Mouse (Mus musculus) urinary bladder, postnatal 4 days (tissue): Measurements from ENCODE around the gene Dnajb7.

Experiments
- DNase-seq, 2 experiments: peaks; one replicate each; pipeline ENCODE4 v3.0.0; 2021 to 2022; ENCODE audit warnings: low spot score in 2 of 2

Dnajb7 gene

DNA sequence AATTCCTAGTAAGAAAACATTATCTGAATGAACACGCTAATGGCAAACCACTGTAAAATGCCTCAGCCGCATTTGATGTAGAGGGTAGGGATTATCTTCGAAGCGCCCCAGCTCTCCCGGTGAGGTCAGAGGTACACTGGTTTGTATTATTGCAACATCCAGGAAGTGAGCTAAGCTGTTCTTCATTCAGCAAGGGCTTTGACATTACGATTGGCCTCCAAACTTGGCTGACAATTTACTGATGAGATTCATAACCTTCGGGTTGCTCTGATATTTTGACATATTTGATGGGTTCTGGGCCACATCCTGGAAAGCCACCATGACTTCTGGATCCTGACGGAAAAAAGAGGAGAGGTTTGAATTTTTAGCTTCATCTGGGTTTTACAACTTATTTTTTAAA, 42.9 kb downstream of the Dnajb7 start:
- DNase-seq = no peak

DNA sequence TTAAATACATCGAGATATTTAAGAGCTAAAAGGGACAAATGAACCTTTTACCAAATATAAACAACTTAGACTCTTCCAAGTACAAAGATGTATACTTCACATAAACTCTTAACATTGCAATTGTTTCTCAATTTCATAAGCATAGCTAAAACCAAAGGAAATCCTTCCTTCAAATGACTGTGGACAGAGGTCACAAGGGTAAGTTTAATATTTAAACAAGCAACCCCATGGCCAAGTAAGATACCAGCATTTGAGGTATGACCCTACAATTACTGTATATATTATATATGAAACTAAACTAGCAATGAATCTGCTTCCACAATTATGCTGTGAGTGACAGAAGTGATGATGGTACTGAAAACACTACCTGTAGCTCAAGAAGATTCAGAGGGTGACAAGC, 43.8 kb downstream of the Dnajb7 start:
- DNase-seq = no peak

DNA sequence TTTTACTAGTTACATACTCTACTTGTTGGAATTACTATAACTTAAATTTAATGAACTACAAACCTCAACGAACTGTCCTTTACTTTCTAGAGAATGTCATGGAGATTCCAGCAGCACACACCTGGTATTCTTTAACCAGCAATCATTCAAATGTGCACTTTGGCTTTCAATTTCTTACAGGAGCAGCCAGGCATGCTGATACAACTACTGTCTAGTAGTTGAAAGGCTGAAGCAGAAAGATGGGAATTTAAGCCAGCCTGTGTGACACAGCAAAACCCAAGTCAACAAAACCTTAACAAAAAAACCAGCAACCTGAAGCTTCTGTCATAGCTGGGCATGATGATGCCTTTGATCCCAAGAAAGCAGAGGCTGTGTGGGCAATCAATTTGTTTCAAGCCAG, 45.6 kb downstream of the Dnajb7 start:
- DNase-seq = no peak

- no peak for DNase-seq
Observed at GRCm38 (mm10) chr15:81361417-81362015, 46.6 kb downstream of the Dnajb7 start.

- no peak for DNase-seq
Observed at GRCm38 (mm10) chr15:81361022-81361404, 47.1 kb downstream of the Dnajb7 start.

- DNase-seq = peak; percentile 93 to 97
Observed at GRCm38 (mm10) chr15:81360345-81361021, 47.6 kb downstream of the Dnajb7 start, which contains the start of gene Slc25a17. Gene Slc25a17, minus strand, starts transcription at chr15:81360812.

GRCm38 (mm10) chr15:81359421-81359820, 48.7 kb downstream of the Dnajb7 start:
- DNase-seq = no peak

DNA sequence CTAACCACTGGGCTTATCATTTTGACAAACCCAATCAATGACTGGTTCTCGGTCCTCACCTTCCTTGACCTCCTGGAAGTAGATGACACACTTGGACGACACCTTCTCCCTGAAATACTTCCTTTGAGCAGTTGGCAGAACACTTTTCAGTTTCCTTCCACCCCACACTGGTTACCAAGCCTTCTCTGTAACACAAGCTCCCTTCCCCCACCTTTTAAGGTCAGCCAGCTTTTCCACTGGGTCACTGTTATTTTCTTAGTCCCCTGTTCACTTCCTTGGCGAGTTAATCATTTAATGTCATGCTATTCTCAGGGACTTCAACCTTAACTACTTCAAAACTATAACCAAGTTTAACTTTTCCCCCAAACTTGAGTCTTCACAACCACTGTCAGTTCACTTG, 49.2 kb downstream of the Dnajb7 start:
- no peak for DNase-seq

DNA sequence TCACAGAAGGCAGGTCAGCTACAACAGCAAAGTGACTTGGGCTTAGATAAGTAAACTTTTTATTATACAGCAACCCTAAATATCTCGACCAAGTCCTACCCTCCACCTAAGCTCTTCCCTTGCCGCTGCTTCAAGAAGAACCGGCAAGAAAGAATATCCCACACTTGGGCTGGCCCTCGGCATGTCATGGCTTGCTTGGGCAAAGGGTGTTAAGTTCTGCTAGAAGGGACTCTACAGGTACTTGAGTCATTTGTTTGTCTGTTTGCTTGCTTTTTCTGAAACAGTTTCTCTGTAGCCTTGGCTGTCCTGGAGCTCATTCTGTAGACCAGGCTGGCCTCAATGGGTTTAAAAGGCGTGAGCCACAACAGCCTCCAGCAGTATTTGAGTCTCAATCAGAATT, 51.2 kb downstream of the Dnajb7 start:
- no peak for DNase-seq
